Mouse (Mus musculus) ES-E14 (cell line): ENCODE data around the gene Tmem239. TPM values are rescaled to one million over a fixed set of nuclear protein-coding genes. Genes with fewer than 3 reads are reported as not detected.

ENCODE experiments used
- DNase-seq: peaks from one replicate; pipeline ENCODE4 v3.0.0-alpha.2; 2013; ENCODE audit warnings: low read depth, low spot score
- H3K27ac ChIP-seq: 2 replicates; pipeline ENCODE4 v1.5.1; 2012; ENCODE audit warnings: low read depth, mild to moderate bottlenecking, low read length, moderate library complexity, mixed read lengths; ENCODE audit not compliant: poor library complexity, insufficient read depth, severe bottlenecking
- H3K36me3 ChIP-seq: 2 replicates; pipeline ENCODE4 v1.6.1; 2012; ENCODE audit warnings: mild to moderate bottlenecking, low read length, moderate library complexity, mixed read lengths; ENCODE audit not compliant: control insufficient read depth, poor library complexity, insufficient read depth, severe bottlenecking
- H3K4me1 ChIP-seq, 2 experiments: fragments of 150-350 bp in 1 of 2; sonication (generic) in 1 of 2; 2 replicates each; pipeline ENCODE4 v1.6.1; 2012; ENCODE audit warnings: low read length in 2 of 2, mild to moderate bottlenecking in 1 of 2, mixed read lengths in 1 of 2; ENCODE audit not compliant: control insufficient read depth in 2 of 2, insufficient read depth in 2 of 2, poor library complexity in 1 of 2
- H3K4me3 ChIP-seq, 2 experiments: fragments of 150-350 bp in 1 of 2; sonication (generic) in 1 of 2; 2 replicates each; pipeline ENCODE4 v1.5.1; 2012; ENCODE audit warnings: low read length in 2 of 2, low read depth in 1 of 2, mild to moderate bottlenecking in 1 of 2, mixed read lengths in 1 of 2; ENCODE audit not compliant: insufficient read depth in 1 of 2, poor library complexity in 1 of 2, severe bottlenecking in 1 of 2
- H3K9ac ChIP-seq: 2 replicates; pipeline ENCODE4 v1.6.1; 2012; ENCODE audit warnings: low read depth, mild to moderate bottlenecking, low read length, mixed read lengths; ENCODE audit not compliant: poor library complexity, insufficient read depth, severe bottlenecking
- H3K9me3 ChIP-seq: fragments of 150-350 bp; sonication (generic); 2 replicates; pipeline ENCODE4 v1.6.1; 2012; ENCODE audit warnings: low read depth, mild to moderate bottlenecking, low read length; ENCODE audit not compliant: control insufficient read depth, insufficient read depth
- CHD2 ChIP-seq: IDR thresholded peaks from 2 replicates; pipeline ENCODE4 v1.6.1; 2014; ENCODE audit warnings: mild to moderate bottlenecking, low read depth, low read length, inconsistent platforms
- HCFC1 ChIP-seq: IDR thresholded peaks from 2 replicates; pipeline ENCODE4 v1.6.1; 2012; ENCODE audit warnings: low read length, inconsistent platforms, borderline replicate concordance; ENCODE audit not compliant: insufficient read depth
- MAFK ChIP-seq: IDR thresholded peaks from 2 replicates; pipeline ENCODE4 v1.6.1; 2014; ENCODE audit warnings: mild to moderate bottlenecking, low read depth, low read length, inconsistent platforms; ENCODE audit not compliant: insufficient read depth
- ZC3H11A ChIP-seq: IDR thresholded peaks from 2 replicates; pipeline ENCODE4 v1.6.1; 2012; ENCODE audit warnings: low read depth, mild to moderate bottlenecking, inconsistent platforms, low read length, borderline replicate concordance
- ZNF384 ChIP-seq: IDR thresholded peaks from 2 replicates; pipeline ENCODE4 v1.6.1; 2012; ENCODE audit warnings: low read depth, low read length, inconsistent platforms
- in situ Hi-C, 2 experiments: fragments of 600-800 bp; cut with MboI; formaldehyde crosslinking; loops; one replicate each; pipeline ENCODE4 v1.15.1; 2025; ENCODE audit warnings: low sequenced_read_pairs in 2 of 2, inconsistent platforms in 1 of 2; ENCODE audit not compliant: unreplicated experiment in 2 of 2
- total RNA-seq: library from RNA; depleted of rRNA; stranded (reverse); fragments of 300-350 nt; gene quantifications from 2 replicates; pipeline ENCODE4 v1.2.3, GENCODE M21; 2012; rRNA removed

Gene Tmem239
- total RNA-seq: not detected in 2 replicates

DNA sequence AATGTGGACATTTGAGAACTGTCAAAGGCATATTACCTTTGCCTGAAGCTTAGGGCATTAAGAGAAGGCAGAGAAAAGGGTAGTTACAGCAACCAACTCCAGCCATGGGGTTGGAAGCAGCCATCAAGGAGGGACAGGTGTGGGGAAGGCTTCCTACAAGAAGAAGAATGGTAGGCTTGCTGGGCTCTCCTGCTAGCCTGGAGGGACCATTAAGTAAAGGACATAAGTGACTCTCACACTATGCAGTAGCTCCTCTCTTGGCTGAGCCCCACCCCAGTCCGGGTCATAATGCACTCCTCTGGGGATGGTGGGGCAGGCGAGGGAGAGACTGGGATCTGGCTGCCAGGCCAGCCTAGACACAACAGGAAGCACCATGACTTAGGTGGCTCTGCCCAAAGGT, at the start of gene Tmem239:
Gene Tmem239, plus strand, starts transcription at position 301 of the 400 bp plus-strand sequence.
- H3K36me3 ChIP-seq: no peaks in the 10 kb centered on the region
- in situ Hi-C loops: no loop called here
- no peaks in the 10 kb centered on the region for H3K9me3 ChIP-seq
- H3K4me1 ChIP-seq: no peaks in the 10 kb centered on the region; a peak in 1 of 4 replicates
- no peak for TF ChIP-seq MAFK
- H3K9ac ChIP-seq: no peak within 1 kb of the TSS
- DNase-seq: no peak
- H3K4me3 ChIP-seq: no peak within 1 kb of the TSS
- H3K27ac ChIP-seq: no peak within 1 kb of the TSS

DNA sequence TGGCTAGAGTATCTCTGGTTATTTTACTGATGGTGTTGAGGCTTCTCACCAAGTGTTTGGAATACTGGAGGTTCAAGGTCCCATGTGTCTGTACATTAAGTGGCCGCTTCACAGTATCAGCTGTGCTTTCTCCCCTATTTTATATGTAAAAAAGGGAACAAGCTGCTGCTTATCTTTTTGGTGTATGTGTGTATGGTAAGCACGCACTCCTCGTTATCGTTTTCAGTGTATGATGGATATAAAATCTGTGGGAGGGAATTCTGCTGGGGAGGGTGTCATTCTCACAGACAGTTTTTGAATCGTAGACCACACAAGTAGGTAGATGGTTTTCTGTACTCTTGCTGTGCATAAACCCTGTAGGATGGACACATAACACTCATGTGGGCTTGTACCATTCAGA, 48.7 kb upstream of the Tmem239 start:
- peaks cover 0 to 4% of the 10 kb centered on the region in 2 experiments; a peak in 1 of 4 replicates for H3K4me1 ChIP-seq
- no peaks in the 10 kb centered on the region for H3K36me3 ChIP-seq
- no peaks in the 10 kb centered on the region for H3K9me3 ChIP-seq
- no peak overlapping the region for H3K9ac ChIP-seq
- H3K27ac ChIP-seq: no peak overlapping the region
- TF ChIP-seq ZNF384 (no peak), CHD2 (no peak), MAFK (no peak), ZC3H11A (no peak), HCFC1 (no peak)
- in situ Hi-C loops: no loop called here
- no peak overlapping the region for H3K4me3 ChIP-seq
- DNase-seq: no peak

DNA sequence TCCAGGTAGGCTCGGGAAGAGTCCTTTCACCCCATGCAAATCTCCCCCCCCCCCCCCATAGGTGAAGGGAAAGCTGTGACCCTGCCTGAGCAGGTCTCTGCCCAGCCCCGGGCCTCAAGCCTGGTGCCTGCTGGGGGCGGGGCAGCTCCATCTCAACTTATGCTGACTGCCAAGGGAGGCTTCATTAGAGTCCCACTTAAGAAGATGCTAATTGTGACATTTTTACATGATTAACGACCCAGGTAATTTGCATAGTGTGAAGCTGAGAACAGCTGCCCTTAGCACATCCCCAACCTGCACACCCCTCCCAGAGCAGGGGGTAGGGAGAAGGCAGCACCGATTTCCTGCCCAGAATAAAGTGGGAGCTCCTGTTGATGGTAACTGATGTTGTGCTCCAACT, 47.4 kb upstream of the Tmem239 start:
- H3K4me1 ChIP-seq: peaks cover 0 to 4% of the 10 kb centered on the region in 2 experiments; a peak in 1 of 4 replicates
- DNase-seq: no peak
- no peak for TF ChIP-seq MAFK
- TF ChIP-seq ZNF384: no peak
- no peak for TF ChIP-seq CHD2
- no peak for TF ChIP-seq ZC3H11A
- no peak for TF ChIP-seq HCFC1
- no peaks in the 10 kb centered on the region for H3K36me3 ChIP-seq
- in situ Hi-C loops: no loop called here
- no peak overlapping the region for H3K9ac ChIP-seq
- H3K4me3 ChIP-seq: no peak overlapping the region
- H3K27ac ChIP-seq: no peak overlapping the region
- no peaks in the 10 kb centered on the region for H3K9me3 ChIP-seq

DNA sequence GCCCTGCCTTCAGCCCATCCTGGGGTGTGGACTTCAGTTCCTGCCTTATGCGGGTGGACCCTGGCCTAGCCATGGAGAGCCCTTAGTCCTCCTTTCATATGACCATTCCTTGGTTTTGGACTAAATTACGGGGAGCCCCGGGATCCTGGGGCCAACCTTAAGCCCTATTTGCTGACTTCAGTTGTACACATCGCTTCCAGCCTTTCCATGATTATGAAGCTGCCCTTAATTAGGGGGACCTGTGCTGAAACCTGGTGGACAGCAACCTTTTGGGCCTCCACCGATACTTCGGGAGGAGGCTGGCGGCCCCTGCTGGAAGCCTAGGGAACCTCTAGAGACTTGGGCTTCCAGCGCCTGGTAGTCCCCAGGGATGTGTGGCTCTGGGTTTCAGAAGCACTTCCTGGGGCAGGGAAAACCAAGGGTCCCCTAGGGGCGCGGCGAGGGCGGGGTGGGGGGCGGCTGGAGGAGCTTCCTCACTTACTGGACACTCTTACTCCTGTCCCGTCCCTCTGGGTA, 43.7 kb upstream of the Tmem239 start:
- in situ Hi-C loops: no loop called here
- Histone ChIP-seq H3K27ac (no peak overlapping the region), H3K36me3 (no peaks in the 10 kb centered on the region), H3K4me3 (peak overlapping the region; percentile 55 to 62; a peak in 2 of 4 replicates), H3K9me3 (no peaks in the 10 kb centered on the region), H3K4me1 (peaks cover 0 to 9% of the 10 kb centered on the region in 2 experiments; a peak in 1 of 4 replicates), H3K9ac (no peak overlapping the region)
- peak; percentile 61 for DNase-seq
- no peak for TF ChIP-seq ZNF384
- TF ChIP-seq MAFK: no peak
- TF ChIP-seq ZC3H11A: peak; percentile 66; the same call in 1 of the 2 replicates
- no peak for TF ChIP-seq CHD2
- no peak for TF ChIP-seq HCFC1
